Mouse (Mus musculus) ovary, postnatal 36 days (tissue): ENCODE data around the gene Bola2.
"Not testable (repeated sequence)": the region's sequence is repeated elsewhere in the genome, so short reads cannot be mapped to it uniquely, and the experiment has no call there.

Source experiments
- DNase-seq: peaks from one replicate; pipeline ENCODE4 v3.0.0; 2022; ENCODE audit warnings: low spot score, mixed read lengths

The Bola2 gene

GRCm38 (mm10) chr7:126695210-126695611, at the start of gene Bola2:
TSS of gene Bola2 (plus strand) at chr7:126695401.
- DNase-seq: peak; percentile 70

GRCm38 (mm10) chr7:126645708-126646107, 49.5 kb upstream of the Bola2 start:
- DNase-seq: no peak

- no peak for DNase-seq
These were observed 46.7 kb upstream of the Bola2 start for GRCm38 (mm10) chr7:126648486-126648885.

- DNase-seq: peak; percentile 92
These were observed 45.8 kb upstream of the Bola2 start, which contains the start of gene Sgf29 for GRCm38 (mm10) chr7:126649231-126650051. TSS of gene Sgf29 (plus strand) at chr7:126649309.

GRCm38 (mm10) chr7:126650852-126651251, 44.3 kb upstream of the Bola2 start:
- DNase-seq: no peak

DNA sequence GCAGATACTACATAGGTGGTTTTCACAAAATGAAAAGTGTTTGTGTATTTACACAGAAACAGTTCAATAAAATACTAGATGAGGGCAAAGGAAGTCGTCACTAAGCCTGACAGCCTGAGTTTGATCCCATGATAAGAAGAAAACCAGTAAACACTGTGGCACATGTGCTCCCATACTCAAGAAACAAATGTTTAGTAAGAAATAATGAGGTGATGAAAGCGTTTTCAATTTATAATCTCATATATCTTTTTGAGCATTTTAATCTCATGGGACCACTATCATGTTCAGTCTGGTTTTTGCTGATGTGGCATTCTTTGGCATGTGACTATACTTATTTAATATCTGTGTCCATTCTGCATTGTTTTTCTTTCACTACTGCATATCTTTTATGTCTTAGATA, 41.2 kb upstream of the Bola2 start:
- no peak for DNase-seq

- DNase-seq: no peak
These were observed 39.5 kb upstream of the Bola2 start for GRCm38 (mm10) chr7:126655695-126656094.

DNA sequence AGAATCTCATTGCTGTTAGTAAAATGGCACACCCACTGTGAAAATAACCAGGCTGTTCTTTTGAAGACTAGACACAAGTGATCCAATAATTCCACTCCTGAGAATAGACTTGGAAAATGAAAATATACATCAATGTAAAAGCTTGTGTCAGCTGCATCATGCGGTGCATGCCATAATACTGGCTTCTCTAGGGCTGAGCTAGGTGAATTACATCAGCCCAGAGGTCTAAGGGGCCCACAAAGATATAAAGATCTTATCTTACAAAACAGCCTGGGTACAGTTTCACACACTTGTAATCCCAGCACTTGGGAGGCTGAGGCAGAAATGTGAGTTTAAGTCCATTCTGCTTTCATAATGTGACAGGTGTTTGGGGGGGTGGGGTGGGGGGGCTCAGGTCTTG, 37.7 kb upstream of the Bola2 start:
- no peak for DNase-seq

- DNase-seq: no peak
These were observed 35.4 kb upstream of the Bola2 start for GRCm38 (mm10) chr7:126659771-126660170.

DNA sequence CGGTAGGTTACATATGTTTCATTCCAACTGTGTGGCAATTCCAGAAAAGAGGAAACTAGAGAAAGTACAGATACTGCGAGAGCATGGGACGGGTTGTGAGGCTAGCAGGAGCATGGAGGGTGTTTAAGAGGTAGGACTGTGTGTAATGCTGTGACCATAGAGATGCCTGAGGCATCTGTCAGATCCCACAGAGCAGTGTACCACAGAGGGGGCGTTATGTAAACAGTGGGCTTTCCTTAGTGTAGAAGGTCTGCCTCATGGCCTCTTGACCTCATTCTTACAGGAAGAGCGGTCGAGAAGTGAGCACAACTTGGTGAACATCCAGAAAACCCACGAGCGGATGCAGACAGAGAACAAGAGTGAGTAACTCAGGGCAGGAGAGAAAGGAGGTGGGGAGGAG, 31.6 kb upstream of the Bola2 start:
- DNase-seq: no peak

DNA sequence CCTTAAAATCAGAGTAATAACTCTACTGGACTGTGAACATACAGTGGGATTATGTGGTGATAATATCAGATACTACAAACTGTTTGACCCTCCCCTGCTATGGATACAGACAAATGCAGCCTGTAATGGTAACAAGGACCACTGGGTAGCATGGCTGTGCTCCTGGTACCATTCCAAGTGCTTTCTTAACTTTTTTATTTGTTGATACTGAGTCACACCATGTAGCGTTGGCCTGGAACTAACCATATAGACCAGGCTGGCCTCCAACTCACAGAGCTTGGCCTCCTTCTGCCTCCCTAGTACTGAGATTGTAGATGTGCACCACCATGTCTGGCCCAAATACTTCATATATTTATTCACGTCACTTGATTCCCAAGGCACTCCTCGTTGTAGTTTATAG, 29.9 kb upstream of the Bola2 start:
- no peak for DNase-seq

DNA sequence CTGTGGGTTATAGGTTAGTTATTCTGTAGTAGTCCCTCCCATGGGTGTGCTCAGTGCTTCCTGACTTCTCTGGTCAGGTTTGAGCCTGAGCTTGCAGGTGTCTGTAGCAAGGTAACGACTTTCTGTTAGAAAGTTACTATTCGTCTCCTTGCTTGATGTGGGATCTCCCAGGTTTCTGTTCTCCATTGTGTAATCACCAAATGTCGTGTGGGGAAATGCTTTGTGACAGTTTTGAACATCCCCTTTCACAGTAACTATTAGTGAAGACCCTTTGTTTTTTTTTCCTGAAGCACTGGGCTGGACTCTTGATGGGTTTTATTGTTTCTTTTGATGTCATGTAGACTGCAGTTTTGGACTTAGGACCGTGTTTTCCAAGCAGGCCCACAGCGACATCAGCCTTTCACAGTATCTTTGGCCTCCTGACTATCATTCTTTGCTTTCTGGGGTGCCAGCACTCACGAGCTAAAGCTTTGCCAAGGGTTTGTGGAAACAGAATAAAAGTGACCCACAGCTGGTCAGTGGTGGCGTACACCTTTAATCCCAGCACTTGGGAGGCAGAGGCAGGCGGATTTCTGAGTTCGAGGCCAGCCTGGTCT, 27.6 kb upstream of the Bola2 start:
- DNase-seq: no peak

GRCm38 (mm10) chr7:126668452-126668851, 26.7 kb upstream of the Bola2 start:
- no peak for DNase-seq

DNA sequence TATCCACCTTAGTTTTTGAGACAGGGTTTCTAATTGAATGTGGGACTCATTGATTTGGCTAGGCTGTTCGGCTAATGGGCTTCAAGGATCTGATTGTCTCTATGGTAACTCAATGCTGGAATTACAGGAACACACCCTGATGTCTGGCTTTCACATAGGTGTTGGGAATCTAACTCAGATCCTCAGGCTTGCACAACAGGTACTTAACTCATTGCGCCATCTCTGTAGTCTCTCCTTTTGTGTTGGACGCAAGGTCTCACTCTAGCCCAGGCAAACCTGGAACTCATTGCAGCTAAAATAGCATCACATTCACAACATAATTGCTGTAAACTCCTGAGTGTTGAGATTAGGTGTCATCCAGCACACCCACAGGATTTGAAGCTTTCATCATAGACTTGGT, 25.0 kb upstream of the Bola2 start:
- no peak for DNase-seq

DNA sequence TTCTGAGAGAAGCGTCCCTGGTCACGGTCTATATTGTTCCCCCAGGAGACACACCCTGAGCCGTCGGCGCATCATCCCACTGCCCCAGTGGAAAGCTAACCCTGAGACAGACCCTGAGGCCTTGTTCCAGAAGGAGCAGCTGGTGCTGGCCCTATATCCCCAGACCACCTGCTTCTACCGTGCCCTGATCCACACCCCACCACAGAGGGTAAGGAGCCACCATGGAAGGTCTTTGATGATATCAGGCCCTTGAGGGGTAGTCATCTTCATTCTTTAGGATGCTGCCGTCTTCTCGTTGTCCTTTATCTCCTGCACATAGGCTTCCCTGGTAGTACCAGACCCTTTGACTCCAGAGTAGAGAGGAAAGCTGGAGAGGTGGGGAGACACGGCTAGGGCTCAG, 23.1 kb upstream of the Bola2 start:
- no peak for DNase-seq

GRCm38 (mm10) chr7:126675104-126675503, 20.1 kb upstream of the Bola2 start:
- no peak for DNase-seq

GRCm38 (mm10) chr7:126676207-126676606, 19.0 kb upstream of the Bola2 start, which contains the start of gene Sult1a1:
TSS of gene Sult1a1 (minus strand) at chr7:126676432.
- DNase-seq: no peak

DNA sequence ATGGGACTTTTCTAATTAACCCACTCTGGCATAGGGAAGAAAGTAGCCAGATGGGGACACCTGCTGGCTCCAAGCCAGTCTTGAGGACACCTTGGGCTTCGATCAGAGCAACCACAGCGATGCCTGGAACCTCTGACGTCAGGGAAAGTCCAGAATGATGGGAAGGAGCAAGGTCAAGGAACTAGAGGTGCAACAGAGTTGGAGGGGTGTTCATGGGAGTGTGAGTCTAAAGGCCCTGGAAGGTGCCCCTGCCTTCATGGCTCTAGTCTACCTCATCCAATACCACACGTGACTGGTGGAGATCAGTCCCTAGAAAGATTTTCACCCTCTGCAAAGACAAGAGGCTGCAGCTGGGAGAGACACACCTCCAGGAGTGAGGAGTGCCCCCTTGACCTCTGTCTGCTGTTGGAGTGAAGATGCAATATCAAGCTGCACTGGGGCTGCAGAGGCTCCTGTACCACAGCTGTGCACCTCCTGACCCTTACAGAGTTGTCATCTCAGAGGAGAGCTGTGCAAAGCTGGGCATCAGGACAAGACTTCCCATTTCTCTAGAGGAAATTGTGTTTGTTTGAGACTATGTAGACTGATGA, 18.5 kb upstream of the Bola2 start:
- no peak for DNase-seq

DNA sequence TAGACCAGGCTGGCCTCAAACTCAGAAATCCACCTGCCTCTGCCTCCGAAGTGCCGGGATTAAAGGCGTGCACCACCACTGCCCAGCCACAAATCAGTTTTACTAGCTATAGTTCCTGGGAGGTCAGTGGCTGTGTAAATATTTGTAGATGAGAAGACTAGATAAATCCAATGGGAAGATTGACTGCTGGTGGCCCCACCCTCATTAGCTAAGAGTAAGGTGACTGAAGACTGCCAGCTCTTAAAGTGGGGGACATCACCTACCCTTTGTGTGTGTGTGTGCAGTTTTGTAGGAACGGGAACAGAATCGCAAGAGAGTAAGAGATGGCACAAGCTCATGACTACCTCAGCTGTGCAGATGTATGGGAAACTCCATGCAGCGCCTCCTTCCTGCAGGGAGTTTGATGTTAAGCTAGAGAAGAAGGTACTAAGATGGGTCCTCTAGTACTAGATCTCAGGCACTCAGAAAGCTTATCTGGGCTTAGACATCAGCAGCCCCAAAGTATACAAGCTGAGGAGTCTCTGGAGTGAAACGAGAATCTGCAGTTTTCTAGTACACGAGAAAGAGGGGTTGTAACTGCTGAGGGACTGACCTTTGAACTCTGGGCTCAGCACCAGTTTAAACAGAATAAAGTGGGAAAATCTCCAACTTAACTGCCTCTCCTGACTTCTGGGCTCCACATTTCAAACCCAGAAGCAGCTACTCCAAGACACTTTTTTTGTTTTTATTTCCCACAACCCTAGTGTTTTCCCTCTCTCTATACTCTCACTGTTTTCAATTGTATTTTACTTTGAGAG, 16.5 kb upstream of the Bola2 start:
- DNase-seq: no peak

DNA sequence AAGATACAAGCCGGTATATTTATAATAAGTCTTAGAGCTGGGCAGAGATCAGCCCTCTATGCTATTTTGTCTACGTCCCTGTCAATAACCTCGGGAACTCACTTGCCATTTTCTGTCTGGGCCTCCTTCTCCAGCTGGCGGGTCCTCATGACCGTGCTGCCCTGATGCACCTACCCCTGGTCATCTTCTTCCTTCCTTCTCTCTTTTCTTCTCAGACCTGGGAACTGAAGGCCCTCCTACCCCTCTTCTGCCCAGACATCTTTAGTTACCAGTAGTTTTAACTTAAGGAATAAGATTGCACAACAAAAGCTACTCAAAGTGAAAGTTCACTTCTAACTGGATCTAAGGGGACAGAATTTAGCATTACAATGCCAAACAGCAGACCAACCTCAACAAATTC, 15.5 kb upstream of the Bola2 start:
- DNase-seq: no peak

GRCm38 (mm10) chr7:126681221-126681620, 14.0 kb upstream of the Bola2 start:
- no peak for DNase-seq

DNA sequence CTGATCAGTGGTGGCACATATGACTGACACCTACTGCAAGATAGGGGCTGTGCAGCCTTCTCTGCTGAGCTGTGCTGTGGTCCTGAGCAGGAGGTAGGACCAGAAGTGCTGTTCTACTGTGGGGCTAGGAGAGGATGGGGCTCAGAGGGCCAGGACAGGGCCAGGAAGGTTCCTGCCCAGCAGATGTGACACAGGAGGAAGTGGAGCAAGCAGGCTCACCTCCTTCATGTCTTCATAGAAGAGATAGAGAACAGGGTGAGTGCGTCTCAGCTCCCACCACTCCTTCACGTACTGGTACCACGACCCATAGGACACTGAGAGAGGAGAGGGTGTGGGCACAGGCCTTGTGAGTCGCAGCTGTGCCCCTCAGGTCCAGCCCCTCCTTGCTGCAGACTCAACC, 7.0 kb upstream of the Bola2 start:
- DNase-seq: not testable (repeated sequence)
